Mouse (Mus musculus) stomach, postnatal 0 days (tissue): ENCODE results near the gene Gabpb2. TPM values are rescaled to one million over a fixed set of nuclear protein-coding genes. Genes with fewer than 3 reads are reported as not detected.

Source experiments
- ATAC-seq: fragments of 200-750 bp; cut with Nextera tagmentation; 2 replicates; pipeline ENCODE4 v1.8.0; 2017; ENCODE audit not compliant: low FRiP score, low TSS enrichment
- DNase-seq: peaks from one replicate; pipeline ENCODE4 v3.0.0-alpha.2; 2016; ENCODE audit warnings: low spot score
- H3K27ac ChIP-seq: fragments of 300-500 bp; sonication (generic); replicated peaks from 2 replicates; pipeline ENCODE4 v1.5.1; 2014; ENCODE audit warnings: mild to moderate bottlenecking, control low read depth
- H3K27me3 ChIP-seq: fragments of 300-500 bp; sonication (generic); 2 replicates; pipeline ENCODE4 v1.6.1; 2014; ENCODE audit warnings: low read length; ENCODE audit not compliant: control insufficient read depth, insufficient read depth
- H3K36me3 ChIP-seq: fragments of 300-500 bp; sonication (generic); 2 replicates; pipeline ENCODE4 v1.6.1; 2014; ENCODE audit warnings: low read length, mixed read lengths; ENCODE audit not compliant: control insufficient read depth, insufficient read depth
- H3K4me1 ChIP-seq: fragments of 300-500 bp; sonication (generic); replicated peaks from 2 replicates; pipeline ENCODE4 v1.6.1; 2014; ENCODE audit warnings: antibody characterized with exemption; ENCODE audit not compliant: control insufficient read depth, insufficient read depth
- H3K4me2 ChIP-seq: fragments of 300-500 bp; sonication (generic); replicated peaks from 2 replicates; pipeline ENCODE4 v1.6.1; 2014; ENCODE audit warnings: low read depth, mild to moderate bottlenecking, control low read depth, moderate library complexity
- H3K4me3 ChIP-seq: fragments of 300-500 bp; sonication (generic); 2 replicates; pipeline ENCODE4 v1.5.1; 2014; ENCODE audit warnings: low read depth, low read length, control low read depth
- H3K9ac ChIP-seq: fragments of 300-500 bp; sonication (generic); 2 replicates; pipeline ENCODE4 v1.6.1; 2014; ENCODE audit warnings: mild to moderate bottlenecking, low read length, control low read depth, mixed read lengths
- H3K9me3 ChIP-seq: fragments of 300-500 bp; sonication (generic); 2 replicates; pipeline ENCODE4 v1.6.1; 2016; ENCODE audit warnings: low read length; ENCODE audit not compliant: control insufficient read depth
- CTCF ChIP-seq: IDR thresholded peaks from 2 replicates; pipeline ENCODE4 v1.5.1; 2016; ENCODE audit warnings: antibody characterized with exemption, low read depth, mild to moderate bottlenecking, moderate library complexity
- EP300 ChIP-seq: optimal IDR thresholded peaks from 2 replicates; pipeline ENCODE3; 2016; ENCODE audit warnings: antibody characterized with exemption
- WGBS: fragments of 180-500 bp; shearing (Covaris S2); extraction: QIAGEN DNeasy Blood & Tissue Kit; methylation state at CpG from one replicate; pipeline ENCODE4 v1.1.7; 2014; 5-methylcytosine and 5-hydroxymethylcytosine counted together
- polyA plus RNA-seq: library from polyadenylated mRNA; unstranded; fragments of >200 nt; fragmentation: Nextera tagmentation; extraction: Ambion mirVana; gene quantifications from 2 replicates; pipeline ENCODE4 v1.2.1, GENCODE M21; 2015

The Gabpb2 gene
- polyA plus RNA-seq, 1 experiment from 2014 or later: 3.3 TPM

GRCm38 (mm10) chr3:95229781-95230494, 12.2 kb upstream of the Gabpb2 start:
- Histone ChIP-seq H3K4me2 (peak overlapping the region; percentile 83), H3K4me3 (peak overlapping the region; percentile 90), H3K9ac (peak overlapping the region; percentile 94), H3K4me1 (peaks cover 3% of the 10 kb centered on the region), H3K27ac (peak overlapping the region; percentile 98), H3K27me3 (no peaks in the 10 kb centered on the region), H3K9me3 (no peaks in the 10 kb centered on the region), H3K36me3 (peaks cover 15% of the 10 kb centered on the region)
- DNase-seq: peak; percentile 57
- ATAC-seq: peak; percentile 58
- TF ChIP-seq EP300: no peak
- TF ChIP-seq CTCF: no peak
- 1% methylated on average over 12 of the region's 13 CpGs for WGBS

DNA sequence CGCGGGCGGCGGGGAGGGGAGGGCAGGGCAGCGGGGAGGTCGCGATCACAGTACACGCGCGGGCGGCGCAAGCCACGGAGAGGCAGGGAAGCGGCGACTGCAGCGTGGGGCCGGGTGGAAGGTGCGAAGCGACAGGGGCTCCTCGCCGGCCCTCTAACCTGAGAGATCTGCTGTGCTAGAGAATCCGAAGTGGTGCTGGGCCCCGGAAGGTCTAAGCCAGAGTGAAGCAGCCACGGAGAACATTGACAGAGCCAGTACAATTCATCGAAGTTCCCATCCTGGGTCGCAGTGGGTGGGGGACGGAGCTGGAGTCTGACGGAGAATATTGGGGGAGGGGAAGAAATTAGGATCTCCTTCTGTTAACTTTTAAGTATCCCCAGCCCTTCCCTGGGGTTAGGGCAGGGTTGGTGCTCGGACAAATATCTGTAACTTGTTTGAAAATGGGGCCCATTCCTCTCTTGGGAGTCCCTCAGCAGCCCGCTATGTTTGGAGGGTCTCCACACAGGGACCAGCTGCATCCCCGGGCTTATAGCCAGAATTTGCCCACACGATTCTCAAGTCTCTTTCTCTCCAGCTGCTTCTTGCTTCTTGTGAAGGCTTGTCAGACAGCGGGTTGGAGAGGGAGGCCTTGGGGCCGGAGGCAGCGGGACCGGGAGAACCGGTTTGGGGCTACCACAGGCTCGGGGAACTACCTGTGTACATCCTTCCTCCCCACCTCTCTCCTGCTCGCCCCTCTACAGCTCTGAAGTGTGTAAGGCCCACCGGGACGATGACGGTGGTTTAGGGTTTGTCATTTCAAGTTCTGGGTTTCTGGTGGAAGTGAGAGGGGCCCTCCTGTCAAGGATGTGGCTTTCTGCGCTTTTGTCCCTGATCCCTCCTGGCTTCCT, 11.4 kb upstream of the Gabpb2 start:
- ATAC-seq (peak; percentile 46), DNase-seq (peak; percentile 88)
- Histone ChIP-seq H3K9me3 (no peaks in the 10 kb centered on the region), H3K27ac (peak overlapping the region; percentile 98), H3K36me3 (peaks cover 10% of the 10 kb centered on the region), H3K4me2 (peak overlapping the region; percentile 83), H3K27me3 (no peaks in the 10 kb centered on the region), H3K9ac (peak overlapping the region; percentile 94), H3K4me3 (peak overlapping the region; percentile 90), H3K4me1 (peaks cover 3% of the 10 kb centered on the region)
- no peak for TF ChIP-seq CTCF
- TF ChIP-seq EP300: no peak
- under 1% methylated on average over 43 of the region's 43 CpGs for WGBS

GRCm38 (mm10) chr3:95228148-95228893, 10.6 kb upstream of the Gabpb2 start, which contains the start of gene Cdc42se1:
Gene Cdc42se1 (plus strand): TSS chr3:95228732.
- H3K27ac ChIP-seq: peak within 1 kb of the TSS; percentile 98
- H3K4me1 ChIP-seq: peaks cover 3% of the 10 kb centered on the region
- no peaks in the 10 kb centered on the region for H3K9me3 ChIP-seq
- H3K27me3 ChIP-seq: no peaks in the 10 kb centered on the region
- peak within 1 kb of the TSS; percentile 94 for H3K9ac ChIP-seq
- under 1% methylated on average over 59 of the region's 64 CpGs for WGBS
- ATAC-seq (peak; percentile 81), DNase-seq (peak; percentile 91)
- H3K36me3 ChIP-seq: peaks cover 11% of the 10 kb centered on the region
- peak; percentile 27; the same call in 1 of the 2 replicates for TF ChIP-seq CTCF
- TF ChIP-seq EP300: no peak
- peak within 1 kb of the TSS; percentile 83 for H3K4me2 ChIP-seq
- peak within 1 kb of the TSS; percentile 90 for H3K4me3 ChIP-seq

GRCm38 (mm10) chr3:95227214-95227613, 9.5 kb upstream of the Gabpb2 start:
- H3K4me1 ChIP-seq: peaks cover 3% of the 10 kb centered on the region
- no peak for DNase-seq
- WGBS: 0% methylated on average over 1 of the region's 1 CpGs
- H3K27ac ChIP-seq: no peak overlapping the region
- peak overlapping the region; percentile 83 for H3K4me2 ChIP-seq
- H3K27me3 ChIP-seq: no peaks in the 10 kb centered on the region
- ATAC-seq: no peak
- no peak overlapping the region for H3K4me3 ChIP-seq
- no peak overlapping the region for H3K9ac ChIP-seq
- H3K36me3 ChIP-seq: peaks cover 10% of the 10 kb centered on the region
- TF ChIP-seq CTCF: no peak
- no peak for TF ChIP-seq EP300
- no peaks in the 10 kb centered on the region for H3K9me3 ChIP-seq

DNA sequence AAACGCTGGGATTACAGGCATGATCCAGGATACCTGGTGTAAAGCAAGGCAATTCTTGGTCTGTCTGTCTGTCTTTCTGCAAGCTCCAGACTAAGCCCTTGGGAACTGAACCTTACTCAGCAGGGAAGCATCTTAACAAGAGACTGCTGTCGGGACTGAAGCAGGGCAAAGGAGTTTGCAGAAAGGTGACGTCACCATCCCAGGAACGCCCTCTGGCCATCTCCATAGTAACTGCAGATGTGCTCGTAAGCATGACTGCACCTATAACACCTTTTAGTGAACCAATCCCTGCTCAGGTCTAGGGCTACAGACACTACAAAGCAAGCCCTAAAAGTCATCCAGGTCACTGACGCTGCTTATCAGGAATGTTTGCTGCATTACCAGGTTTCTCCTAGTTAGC, 6.6 kb upstream of the Gabpb2 start:
- Histone ChIP-seq H3K27me3 (no peaks in the 10 kb centered on the region), H3K9ac (no peak overlapping the region), H3K4me3 (no peak overlapping the region), H3K9me3 (no peaks in the 10 kb centered on the region), H3K27ac (no peak overlapping the region), H3K4me1 (no peaks in the 10 kb centered on the region), H3K4me2 (no peak overlapping the region), H3K36me3 (peaks cover 6% of the 10 kb centered on the region; the same call in 1 of the 2 replicates)
- peak; percentile 75 for DNase-seq
- ATAC-seq: 0 out of 2 replicates have a peak, but pooled peaks have one; percentile 21
- 34% methylated on average over 6 of the region's 6 CpGs for WGBS
- TF ChIP-seq EP300 (no peak), CTCF (no peak)
